Mouse (Mus musculus) testis, adult 2 months (tissue): ENCODE data around the gene 3110082I17Rik. TPM values are rescaled to one million over a fixed set of nuclear protein-coding genes. Genes with fewer than 3 reads are reported as not detected.

Source experiments
- H3K27ac ChIP-seq: fragments of 200-500 bp; 2 replicates; pipeline ENCODE4 v1.5.1; 2012; ENCODE audit warnings: low read depth, low read length; ENCODE audit not compliant: control insufficient read depth, insufficient read depth
- H3K27me3 ChIP-seq: fragments of 200-500 bp; 2 replicates; pipeline ENCODE4 v1.6.1; 2012; ENCODE audit warnings: mild to moderate bottlenecking, low read length, moderate library complexity; ENCODE audit not compliant: control insufficient read depth, insufficient read depth
- H3K36me3 ChIP-seq: fragments of 200-500 bp; 2 replicates; pipeline ENCODE4 v1.6.1; 2012; ENCODE audit warnings: mild to moderate bottlenecking, low read length; ENCODE audit not compliant: control insufficient read depth, insufficient read depth
- H3K4me1 ChIP-seq: fragments of 200-500 bp; 2 replicates; pipeline ENCODE4 v1.6.1; 2012; ENCODE audit warnings: low read length; ENCODE audit not compliant: control insufficient read depth, insufficient read depth
- H3K4me3 ChIP-seq: fragments of 200-500 bp; 2 replicates; pipeline ENCODE4 v1.5.1; 2012; ENCODE audit warnings: low read depth, mild to moderate bottlenecking, low read length, moderate library complexity, mixed read lengths; ENCODE audit not compliant: control insufficient read depth
- CTCF ChIP-seq: fragments of 200-500 bp; IDR thresholded peaks from 2 replicates; pipeline ENCODE4 v1.5.1; 2012; ENCODE audit warnings: low read depth, mild to moderate bottlenecking, inconsistent platforms, low read length, moderate library complexity; ENCODE audit not compliant: control insufficient read depth, insufficient read depth, insufficient replicate concordance
- POLR2A ChIP-seq: fragments of 200-500 bp; IDR thresholded peaks from 2 replicates; pipeline ENCODE4 v1.6.1; 2012; ENCODE audit warnings: low read depth, mild to moderate bottlenecking, inconsistent platforms, low read length, moderate library complexity; ENCODE audit not compliant: control insufficient read depth
- polyA plus RNA-seq: library from polyadenylated mRNA; depleted of rRNA; stranded (reverse); fragments of >200 nt; gene quantifications from 2 replicates; pipeline ENCODE4 v1.2.3, GENCODE M21; 2012

3110082I17Rik gene
- polyA plus RNA-seq, 1 experiment = 14.9 TPM

GRCm38 (mm10) chr5:139321331-139321730 is 139.0 kb downstream of the 3110082I17Rik start:
- Histone ChIP-seq H3K36me3 (no peaks in the 10 kb centered on the region), H3K4me3 (no peak overlapping the region), H3K4me1 (peaks cover 24% of the 10 kb centered on the region), H3K27ac (no peak overlapping the region), H3K27me3 (no peaks in the 10 kb centered on the region)
- TF ChIP-seq POLR2A = no peak
- TF ChIP-seq CTCF = no peak

- Histone ChIP-seq H3K27ac (no peak overlapping the region), H3K36me3 (no peaks in the 10 kb centered on the region), H3K4me1 (peaks cover 20% of the 10 kb centered on the region), H3K4me3 (no peak overlapping the region), H3K27me3 (no peaks in the 10 kb centered on the region)
- TF ChIP-seq POLR2A (no peak), CTCF (no peak)
Measured at GRCm38 (mm10) chr5:139320424-139320823, 139.9 kb downstream of the 3110082I17Rik start.

- peaks cover 5% of the 10 kb centered on the region; the same call in 1 of the 2 replicates for H3K4me1 ChIP-seq
- H3K27ac ChIP-seq = no peak overlapping the region
- no peaks in the 10 kb centered on the region for H3K27me3 ChIP-seq
- no peaks in the 10 kb centered on the region for H3K36me3 ChIP-seq
- TF ChIP-seq CTCF (no peak), POLR2A (no peak)
- peak overlapping the region; percentile 7; the same call in 1 of the 2 replicates for H3K4me3 ChIP-seq
Measured at GRCm38 (mm10) chr5:139317751-139318504, 142.4 kb downstream of the 3110082I17Rik start.

GRCm38 (mm10) chr5:139316982-139317675 is 143.2 kb downstream of the 3110082I17Rik start:
- no peak overlapping the region for H3K4me3 ChIP-seq
- no peak for TF ChIP-seq POLR2A
- TF ChIP-seq CTCF = no peak

GRCm38 (mm10) chr5:139314941-139315642 is 145.2 kb downstream of the 3110082I17Rik start:
- Histone ChIP-seq H3K4me3 (no peak overlapping the region), H3K27ac (no peak overlapping the region), H3K36me3 (no peaks in the 10 kb centered on the region), H3K4me1 (peaks cover 5% of the 10 kb centered on the region; the same call in 1 of the 2 replicates), H3K27me3 (no peaks in the 10 kb centered on the region)
- TF ChIP-seq POLR2A (no peak), CTCF (no peak)

More at GRCm38 (mm10) chr5:139316982-139317675, 143.2 kb downstream of the 3110082I17Rik start:
- Histone ChIP-seq H3K4me1 (peaks cover 5% of the 10 kb centered on the region; the same call in 1 of the 2 replicates), H3K27ac (no peak overlapping the region), H3K27me3 (no peaks in the 10 kb centered on the region), H3K36me3 (no peaks in the 10 kb centered on the region)

- Histone ChIP-seq H3K36me3 (no peaks in the 10 kb centered on the region), H3K4me1 (peaks cover 5% of the 10 kb centered on the region; the same call in 1 of the 2 replicates), H3K27me3 (no peaks in the 10 kb centered on the region), H3K27ac (no peak overlapping the region), H3K4me3 (no peak overlapping the region)
- no peak for TF ChIP-seq CTCF
- TF ChIP-seq POLR2A = no peak
Measured at GRCm38 (mm10) chr5:139313536-139313935, 146.8 kb downstream of the 3110082I17Rik start.

- Histone ChIP-seq H3K4me3 (no peak overlapping the region), H3K36me3 (no peaks in the 10 kb centered on the region), H3K27ac (no peak overlapping the region), H3K27me3 (no peaks in the 10 kb centered on the region), H3K4me1 (peaks cover 7% of the 10 kb centered on the region)
- TF ChIP-seq CTCF (no peak), POLR2A (no peak)
Measured at GRCm38 (mm10) chr5:139311822-139312221, 148.5 kb downstream of the 3110082I17Rik start.
